Mouse (Mus musculus) brown adipose tissue, adult 24 weeks (tissue): ENCODE measurements at regions not wholly inside any gene's neighbourhood (a gene's known extent, or its start where the extent isn't known, plus 50 kb on each side); places are given as distances from the start of the nearest gene placed in this dataset.

ENCODE experiments used
- H3K27ac ChIP-seq: fragments of 200-500 bp; replicated peaks from 2 replicates; pipeline ENCODE4 v1.5.1; 2012; ENCODE audit warnings: low read depth, mild to moderate bottlenecking, low read length
- H3K4me1 ChIP-seq: fragments of 200-500 bp; 2 replicates; pipeline ENCODE4 v1.6.1; 2012; ENCODE audit warnings: low read length, mixed read lengths; ENCODE audit not compliant: control insufficient read depth, insufficient read depth, insufficient read length
- H3K4me3 ChIP-seq: fragments of 200-500 bp; 2 replicates; pipeline ENCODE4 v1.5.1; 2012; ENCODE audit warnings: low read depth, mild to moderate bottlenecking, low read length, moderate library complexity; ENCODE audit not compliant: insufficient read depth

DNA sequence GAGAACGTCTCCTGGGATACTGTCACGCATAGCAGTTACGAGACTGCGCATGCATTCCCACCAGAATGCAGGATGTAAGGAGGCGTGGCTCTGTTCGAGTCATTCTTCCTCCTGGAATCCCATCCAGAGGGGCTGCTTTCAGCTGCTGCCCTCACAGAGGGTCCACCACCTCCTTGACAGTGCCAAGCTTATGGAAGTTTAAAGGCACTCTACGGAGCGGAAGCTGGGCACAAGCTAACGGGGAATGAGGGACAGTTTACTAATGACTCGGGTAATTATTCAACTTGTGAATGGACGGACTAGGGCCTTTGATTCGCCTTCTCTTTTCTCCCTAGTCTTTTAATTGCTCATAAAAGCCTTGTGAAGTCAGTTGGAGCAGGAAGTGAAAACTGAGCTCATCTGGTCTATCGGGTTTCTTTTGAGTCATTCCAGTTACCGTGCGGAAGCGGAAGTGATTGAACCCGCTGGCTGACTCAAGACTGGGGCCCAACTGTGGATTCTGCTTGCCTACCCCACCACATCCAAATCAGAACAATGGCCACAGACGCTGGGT is 291.3 kb downstream of the Hlx start:
- H3K4me3 ChIP-seq: peak overlapping the region; percentile 34
- H3K4me1 ChIP-seq: peaks cover 40% of the 10 kb centered on the region
- H3K27ac ChIP-seq: peak overlapping the region; percentile 85

DNA sequence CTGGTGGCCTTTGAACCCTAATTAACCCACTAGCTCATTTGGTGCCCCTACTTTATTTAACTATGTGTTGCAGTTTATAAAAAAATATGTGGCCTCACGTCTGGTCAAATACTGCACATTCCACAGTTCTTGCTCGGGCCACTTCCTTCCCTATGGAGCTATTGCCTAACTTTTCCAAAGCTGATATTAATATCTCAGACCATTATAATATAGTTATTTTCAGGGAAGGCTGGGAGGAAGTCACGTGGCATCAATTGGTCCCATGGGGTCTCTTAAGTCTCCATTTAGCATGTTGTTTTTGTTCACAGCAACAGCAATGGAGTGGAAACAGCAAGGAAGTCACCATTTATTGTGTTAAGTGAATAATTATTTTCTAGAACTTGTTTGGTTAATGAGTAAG is 292.9 kb downstream of the Hlx start:
- Histone ChIP-seq H3K4me3 (no peak overlapping the region), H3K27ac (no peak overlapping the region), H3K4me1 (peaks cover 33% of the 10 kb centered on the region)

DNA sequence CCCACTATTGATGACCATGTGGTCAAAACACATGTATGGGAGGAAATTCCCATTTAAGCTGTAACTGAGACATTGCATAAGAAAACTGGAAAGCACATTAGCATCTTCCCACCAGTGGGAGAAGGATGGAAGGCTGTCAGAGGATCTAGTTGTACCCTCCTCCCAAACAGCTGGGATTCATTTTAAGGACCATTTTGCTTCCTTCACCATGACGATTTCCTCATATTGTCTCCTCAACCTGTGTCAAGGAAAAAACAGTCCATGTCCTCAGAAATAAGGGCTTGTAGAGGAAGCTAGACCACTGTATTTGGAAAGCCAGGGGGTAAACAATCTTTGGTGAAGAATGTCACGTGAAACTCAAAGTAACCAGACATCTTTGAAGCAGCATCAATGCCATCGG is 296.0 kb downstream of the Hlx start:
- Histone ChIP-seq H3K4me1 (peaks cover 21% of the 10 kb centered on the region), H3K27ac (peak overlapping the region; percentile 55; the same call in 1 of the 2 replicates), H3K4me3 (no peak overlapping the region)

DNA sequence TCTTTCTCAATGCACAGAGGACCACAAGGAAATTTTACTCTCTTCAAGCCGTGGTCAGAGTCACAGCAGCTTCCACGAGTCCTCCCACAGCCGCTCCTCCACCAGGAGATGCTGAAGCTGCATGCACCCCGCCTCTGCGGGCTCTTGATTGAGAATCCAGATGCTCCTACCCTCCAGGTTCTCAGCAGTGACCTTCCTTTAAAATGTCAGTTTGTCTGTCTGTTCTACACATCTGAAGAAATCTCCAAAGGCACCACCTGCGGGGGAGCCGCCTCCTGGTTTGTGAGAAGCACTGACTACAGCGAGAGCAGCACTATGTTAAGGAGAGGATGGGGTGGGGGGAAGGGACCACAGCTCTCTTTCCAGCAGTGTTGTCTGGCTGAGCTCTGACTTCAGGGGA is 303.8 kb downstream of the Hlx start:
- H3K27ac ChIP-seq: no peak overlapping the region
- H3K4me3 ChIP-seq: no peak overlapping the region
- peaks cover 2% of the 10 kb centered on the region; the same call in 1 of the 2 replicates for H3K4me1 ChIP-seq

DNA sequence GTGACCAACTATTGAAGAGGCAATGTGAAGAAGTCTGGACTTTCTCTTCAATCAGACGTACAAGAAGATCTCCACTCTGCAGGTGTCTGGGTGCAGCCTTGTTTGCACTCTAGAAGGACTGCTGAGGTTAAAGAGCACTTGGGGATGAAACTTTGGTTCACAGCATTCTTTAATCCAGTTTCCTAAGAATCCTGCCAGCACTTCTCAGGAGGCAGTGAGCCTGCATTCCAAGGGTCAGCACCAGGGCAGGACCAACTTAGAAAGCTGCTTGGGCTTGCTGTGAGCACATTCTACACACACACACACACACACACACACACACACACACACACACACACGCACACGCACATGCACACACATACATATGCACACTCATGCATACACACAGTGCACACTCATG is 304.4 kb downstream of the Hlx start:
- peaks cover 2% of the 10 kb centered on the region; the same call in 1 of the 2 replicates for H3K4me1 ChIP-seq
- H3K27ac ChIP-seq: no peak overlapping the region
- no peak overlapping the region for H3K4me3 ChIP-seq

DNA sequence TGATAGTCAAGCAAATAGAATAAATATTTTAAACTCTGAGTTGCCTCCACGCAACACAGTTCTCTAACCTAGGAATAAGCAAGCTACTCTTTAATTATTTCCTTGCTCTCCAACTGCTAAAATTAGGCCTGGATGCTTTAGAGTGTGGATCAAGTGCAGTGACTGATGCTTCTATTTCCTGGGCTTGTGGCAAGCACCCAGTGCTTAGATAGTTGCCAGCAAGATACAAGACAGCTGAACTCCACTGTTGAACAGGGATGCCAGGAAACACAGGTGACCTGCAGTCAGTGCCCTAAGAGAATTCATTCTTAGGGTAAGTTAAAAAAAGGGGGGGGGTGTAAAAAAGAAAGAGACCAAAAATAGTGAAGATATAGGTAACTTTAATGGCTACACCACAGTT is 306.7 kb downstream of the Hlx start:
- Histone ChIP-seq H3K27ac (no peak overlapping the region), H3K4me1 (peaks cover 2% of the 10 kb centered on the region; the same call in 1 of the 2 replicates), H3K4me3 (no peak overlapping the region)

DNA sequence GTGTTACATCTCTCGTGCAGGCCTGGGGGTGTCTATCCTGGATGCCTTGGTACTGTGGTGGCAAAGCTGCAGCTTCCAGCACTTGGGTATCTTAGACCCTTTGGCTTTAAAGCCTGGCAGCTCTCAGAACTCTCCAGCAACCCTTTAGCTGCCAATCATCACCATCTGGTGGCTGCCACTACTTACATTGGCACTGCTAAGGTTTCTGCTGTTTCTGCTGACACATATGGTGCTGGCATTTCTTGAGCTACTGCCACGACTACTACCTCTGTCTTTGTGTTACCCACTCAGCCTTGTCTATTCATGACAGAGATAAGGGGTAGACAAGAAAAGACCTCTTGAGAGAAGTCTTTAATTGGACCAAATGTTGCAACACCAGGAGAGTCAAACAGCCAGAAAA is 308.4 kb downstream of the Hlx start:
- Histone ChIP-seq H3K4me1 (peaks cover 2% of the 10 kb centered on the region; the same call in 1 of the 2 replicates), H3K27ac (no peak overlapping the region), H3K4me3 (no peak overlapping the region)

DNA sequence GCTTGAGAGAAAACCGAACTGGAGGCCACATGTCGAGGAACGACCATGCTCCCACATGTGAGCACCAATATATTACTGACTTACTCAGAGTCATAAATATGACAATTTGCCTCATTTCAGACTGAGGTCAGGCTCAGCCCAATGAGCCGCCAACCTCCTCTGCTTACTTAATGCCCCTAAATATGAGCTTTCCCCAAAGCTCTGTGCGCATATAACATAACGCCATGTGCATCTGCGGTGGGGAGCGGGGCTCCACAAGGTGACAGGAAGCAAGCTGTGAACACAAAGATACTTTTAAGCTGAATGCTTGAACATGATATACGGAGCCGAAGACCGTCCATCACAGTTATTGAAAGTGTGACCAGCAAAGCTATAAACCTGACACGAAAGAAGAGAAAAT is 319.8 kb downstream of the Hlx start:
- Histone ChIP-seq H3K4me3 (no peak overlapping the region), H3K4me1 (no peaks in the 10 kb centered on the region), H3K27ac (no peak overlapping the region)

DNA sequence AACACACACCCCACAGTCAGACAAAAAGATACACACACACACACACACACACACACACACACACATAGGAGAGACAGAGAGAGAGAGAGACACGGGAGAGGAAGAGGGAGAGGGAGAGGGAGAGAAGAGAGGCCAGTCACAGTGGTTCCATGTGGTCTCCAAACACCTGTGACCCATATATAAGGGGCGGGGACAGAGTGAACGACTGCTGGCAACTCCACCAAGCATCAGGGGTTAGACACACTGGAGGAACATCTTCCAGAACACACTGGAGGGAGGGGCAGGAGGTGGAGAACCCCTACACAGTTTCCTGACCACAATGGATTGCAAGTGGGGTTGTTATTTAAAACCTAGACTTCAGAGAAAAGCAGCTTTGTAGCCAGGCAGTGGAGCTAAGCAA is 321.4 kb downstream of the Hlx start:
- no peak overlapping the region for H3K4me3 ChIP-seq
- H3K27ac ChIP-seq: no peak overlapping the region
- H3K4me1 ChIP-seq: no peaks in the 10 kb centered on the region

DNA sequence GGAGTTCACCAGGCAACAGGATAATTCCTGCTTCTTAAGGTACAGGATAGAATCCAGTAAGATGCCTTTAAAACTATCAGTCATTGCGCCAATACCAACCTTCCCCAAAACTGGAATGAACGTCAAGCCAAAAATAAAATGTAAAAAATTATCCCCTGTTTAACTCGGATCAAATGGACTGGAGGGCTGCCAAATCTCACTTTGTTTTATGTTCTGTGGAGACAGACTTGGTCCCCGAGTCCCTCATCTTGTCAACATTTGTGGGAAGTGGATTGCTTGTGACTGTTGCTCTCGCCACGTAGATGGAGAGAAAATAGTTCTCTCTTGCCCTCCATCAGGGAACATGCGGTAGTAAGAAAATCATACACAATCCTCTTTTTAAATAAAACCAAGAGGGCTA is 322.4 kb downstream of the Hlx start:
- no peak overlapping the region for H3K4me3 ChIP-seq
- H3K27ac ChIP-seq: no peak overlapping the region
- H3K4me1 ChIP-seq: no peaks in the 10 kb centered on the region

DNA sequence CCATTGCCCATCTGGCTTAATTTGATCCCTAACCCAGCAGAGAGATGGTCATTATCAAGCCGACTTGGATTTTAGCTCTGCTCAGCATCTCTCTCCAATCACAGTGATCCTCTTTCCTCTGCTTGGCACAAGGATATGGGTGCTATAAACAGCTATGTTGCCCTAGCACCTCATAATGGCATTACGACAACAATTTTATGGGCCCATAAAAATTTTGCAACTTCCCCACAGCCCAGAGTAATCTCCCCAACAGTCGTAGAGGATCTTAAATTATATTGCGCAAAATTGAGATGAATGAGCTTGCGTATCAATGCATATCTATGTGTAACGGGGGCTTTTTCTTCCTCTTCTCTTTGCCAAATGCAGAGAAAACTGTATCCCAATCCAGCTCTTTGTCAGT is 329.4 kb downstream of the Hlx start:
- Histone ChIP-seq H3K4me1 (no peaks in the 10 kb centered on the region), H3K4me3 (no peak overlapping the region), H3K27ac (no peak overlapping the region)

DNA sequence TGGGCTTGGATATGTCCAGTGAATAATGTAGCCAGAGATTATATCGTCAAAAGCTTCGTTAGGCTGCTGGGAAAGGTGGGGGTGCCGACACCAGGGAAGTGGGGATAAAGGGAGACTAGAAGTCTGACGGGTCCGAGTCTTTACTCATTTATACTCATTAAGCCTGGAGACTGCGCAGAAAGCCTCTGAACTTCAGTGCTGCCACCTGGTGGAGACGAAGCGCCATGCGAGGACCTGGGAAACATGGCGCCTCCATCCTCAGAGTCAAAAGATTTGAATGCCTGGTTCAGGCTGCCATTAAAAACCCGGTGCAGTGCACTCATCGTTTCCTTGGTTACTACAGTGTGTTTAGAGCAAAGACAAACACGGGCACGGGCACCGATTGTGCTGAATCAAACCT is 337.2 kb downstream of the Hlx start:
- Histone ChIP-seq H3K27ac (no peak overlapping the region), H3K4me1 (no peaks in the 10 kb centered on the region)

DNA sequence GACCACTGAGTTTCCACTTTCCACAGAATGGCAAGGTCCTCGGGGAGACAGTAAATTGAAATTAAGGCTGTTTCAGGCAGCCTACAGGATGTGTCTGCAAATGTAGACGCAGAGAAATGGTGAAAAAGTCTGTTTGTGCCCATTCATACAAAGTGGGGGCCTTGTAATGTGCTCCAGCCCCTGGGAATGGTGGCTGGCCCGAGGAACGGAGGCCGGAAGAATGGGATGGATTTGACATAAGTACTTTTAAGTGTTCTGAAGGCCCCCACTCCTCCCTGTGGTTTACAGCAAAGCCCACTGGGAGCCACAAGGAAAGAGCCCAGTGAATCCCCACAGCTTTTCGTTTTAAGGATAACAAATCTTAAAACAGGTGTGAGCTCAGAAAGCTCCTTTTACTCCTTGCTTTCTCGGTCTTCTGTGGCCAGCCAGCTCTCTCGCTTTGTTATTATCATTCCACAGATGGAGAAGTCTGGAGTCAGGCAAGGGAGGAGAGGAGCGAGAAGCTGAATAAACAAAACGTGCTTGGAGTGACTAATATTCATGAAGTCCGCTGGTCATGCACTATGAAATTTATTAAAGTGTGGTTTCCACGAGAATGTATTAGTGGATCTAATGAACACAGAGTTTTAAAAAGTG is 337.7 kb downstream of the Hlx start:
- Histone ChIP-seq H3K4me1 (no peaks in the 10 kb centered on the region), H3K27ac (no peak overlapping the region), H3K4me3 (no peak overlapping the region)

More for the DNA sequence above, 337.2 kb downstream of the Hlx start:
- H3K4me3 ChIP-seq: no peak overlapping the region

DNA sequence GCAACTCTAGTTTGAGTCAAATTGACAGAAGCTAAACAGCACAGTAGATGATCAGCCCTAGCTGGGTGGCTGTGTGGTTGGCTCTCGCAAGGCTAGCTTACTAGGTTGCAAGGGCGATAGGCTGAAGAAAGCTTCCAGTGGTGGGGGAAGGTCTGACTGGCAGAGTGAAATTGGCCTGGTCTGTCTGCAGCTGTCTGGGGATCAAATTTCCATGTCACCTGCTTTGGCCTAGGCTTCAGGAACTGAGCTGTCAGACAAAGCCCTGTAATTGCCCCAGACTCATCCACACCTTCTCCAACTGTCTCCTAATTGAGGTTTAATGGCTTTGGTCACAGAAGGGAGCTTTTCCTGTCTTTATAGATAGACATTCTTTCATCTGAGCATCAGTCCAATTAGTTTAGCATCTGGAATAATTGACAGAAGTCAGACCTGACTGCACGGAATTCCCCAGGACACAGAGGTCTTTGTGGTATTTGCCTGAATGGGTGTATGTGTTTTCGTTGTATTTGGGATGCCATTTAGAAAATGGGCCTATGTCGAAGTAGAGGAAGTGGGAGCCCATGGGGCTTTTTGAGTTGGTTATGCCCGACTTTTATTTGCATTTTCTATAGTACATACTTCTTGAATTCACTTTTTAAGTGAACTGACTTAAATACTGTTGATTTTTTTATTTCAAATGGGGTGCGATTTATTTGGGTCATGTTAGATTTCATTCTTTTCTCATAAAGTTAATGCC is 348.2 kb downstream of the Hlx start:
- no peak overlapping the region for H3K27ac ChIP-seq
- H3K4me1 ChIP-seq: no peaks in the 10 kb centered on the region; the same call in 1 of the 2 replicates
- no peak overlapping the region for H3K4me3 ChIP-seq

DNA sequence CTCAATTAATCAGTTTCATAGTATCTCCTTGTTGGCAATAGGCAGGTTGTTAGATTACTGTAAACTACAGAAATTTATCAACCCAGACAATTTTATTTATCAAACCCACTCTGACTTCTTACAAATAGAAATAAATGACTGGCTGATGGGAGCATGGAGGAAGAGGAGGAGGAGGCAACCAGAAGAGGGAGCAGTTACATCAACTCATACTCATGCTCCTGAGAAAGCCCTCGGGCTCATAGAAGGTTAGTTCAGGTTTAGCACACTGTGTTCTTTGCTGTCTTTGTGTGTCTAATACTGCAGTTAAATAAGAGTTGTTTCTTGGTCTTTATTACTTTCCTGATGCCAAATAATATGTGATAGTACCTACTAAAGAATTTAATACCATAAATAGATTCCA is 344.6 kb upstream of the 1700056E22Rik start:
- Histone ChIP-seq H3K27ac (no peak overlapping the region), H3K4me3 (no peak overlapping the region), H3K4me1 (no peaks in the 10 kb centered on the region)

DNA sequence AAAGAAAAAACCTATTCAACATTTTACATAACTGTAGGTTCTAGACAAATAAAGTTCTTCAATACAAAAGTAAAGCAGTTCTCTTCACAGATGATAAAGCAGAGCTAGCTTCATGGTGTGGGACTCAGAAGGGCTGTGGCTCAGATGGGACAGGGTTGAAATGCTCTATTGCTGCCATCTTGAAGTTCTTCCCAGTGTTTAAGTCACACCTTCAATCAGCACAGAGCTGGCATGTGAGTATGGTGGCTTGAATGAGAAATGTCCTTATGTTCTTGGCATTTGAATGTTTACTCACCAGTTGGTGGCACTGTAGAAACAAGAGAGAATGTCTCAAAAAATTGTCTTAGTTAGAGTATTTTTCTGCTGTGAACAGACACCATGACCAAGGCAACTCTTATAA is 330.9 kb upstream of the 1700056E22Rik start:
- Histone ChIP-seq H3K4me3 (no peak overlapping the region), H3K27ac (no peak overlapping the region), H3K4me1 (no peaks in the 10 kb centered on the region)
